Mouse (Mus musculus) kidney, postnatal 4 days (tissue): ENCODE measurements at regions not wholly inside any gene's neighbourhood (a gene's known extent, or its start where the extent isn't known, plus 50 kb on each side); places are given as distances from the start of the nearest gene placed in this dataset.
A peak's percentile ranks its signal among the peaks of the same experiment; 100 is the strongest.

Experiments
- DNase-seq, 2 experiments: peaks; one replicate each; pipeline ENCODE4 v3.0.0; 2021; ENCODE audit warnings: mixed read lengths in 2 of 2

- no peak for DNase-seq
Observed at GRCm38 (mm10) chr1:69470614-69471250, 216.3 kb downstream of the Ikzf2 start.

GRCm38 (mm10) chr1:69469158-69469901 is 217.7 kb downstream of the Ikzf2 start:
- DNase-seq, result no peak

- DNase-seq, result peak in 1 of 2 experiments; percentile 5
Observed at GRCm38 (mm10) chr1:69466534-69467275, 220.3 kb downstream of the Ikzf2 start.

- no peak for DNase-seq
Observed at GRCm38 (mm10) chr1:69461191-69461590, 225.9 kb downstream of the Ikzf2 start.

GRCm38 (mm10) chr1:69459899-69460298 is 227.1 kb downstream of the Ikzf2 start:
- DNase-seq, result no peak

- DNase-seq, result no peak
Observed at GRCm38 (mm10) chr1:69457471-69457870, 229.6 kb downstream of the Ikzf2 start.

GRCm38 (mm10) chr1:69453991-69454390 is 233.1 kb downstream of the Ikzf2 start:
- DNase-seq, result no peak

GRCm38 (mm10) chr1:69452910-69453309 is 234.1 kb downstream of the Ikzf2 start:
- DNase-seq, result no peak

- DNase-seq, result no peak
Observed at GRCm38 (mm10) chr1:69450455-69450854, 236.6 kb downstream of the Ikzf2 start.

GRCm38 (mm10) chr1:69447276-69447675 is 239.8 kb downstream of the Ikzf2 start:
- no peak for DNase-seq

GRCm38 (mm10) chr1:69444722-69445121 is 242.3 kb downstream of the Ikzf2 start:
- no peak for DNase-seq

- DNase-seq, result no peak
Observed at GRCm38 (mm10) chr1:69443466-69443865, 243.6 kb downstream of the Ikzf2 start.

- no peak for DNase-seq
Observed at GRCm38 (mm10) chr1:69440564-69441334, 246.3 kb downstream of the Ikzf2 start.

- DNase-seq, result no peak
Observed at GRCm38 (mm10) chr1:69437042-69437441, 250.0 kb downstream of the Ikzf2 start.

GRCm38 (mm10) chr1:69433655-69434357 is 253.2 kb downstream of the Ikzf2 start:
- DNase-seq, result no peak

GRCm38 (mm10) chr1:69430683-69431407 is 256.2 kb downstream of the Ikzf2 start:
- DNase-seq, result no peak

- DNase-seq, result no peak
Observed at GRCm38 (mm10) chr1:69429632-69430031, 257.4 kb downstream of the Ikzf2 start.

GRCm38 (mm10) chr1:69397676-69398075 is 289.4 kb downstream of the Ikzf2 start:
- DNase-seq, result no peak

- DNase-seq, result no peak
Observed at GRCm38 (mm10) chr1:69382374-69382773, 274.5 kb upstream of the Erbb4 start.

- DNase-seq, result no peak
Observed at GRCm38 (mm10) chr1:69379741-69380140, 271.9 kb upstream of the Erbb4 start.

- DNase-seq, result no peak
Observed at GRCm38 (mm10) chr1:69376923-69377706, 269.3 kb upstream of the Erbb4 start.
